Mouse (Mus musculus) liver, adult 2 months (tissue): Measurements from ENCODE around the gene Sorbs1. TPM values are rescaled to one million over a fixed set of nuclear protein-coding genes. Genes with fewer than 3 reads are reported as not detected.

ENCODE experiments used
- DNase-seq: peaks from one replicate; pipeline ENCODE4 v3.0.0-alpha.2; 2011; ENCODE audit warnings: low read depth, low spot score; ENCODE audit errors: extremely low read depth
- H3K27ac ChIP-seq: fragments of 200-500 bp; replicated peaks from 2 replicates; pipeline ENCODE4 v1.5.1; 2012; ENCODE audit warnings: low read depth, mild to moderate bottlenecking, control low read depth, inconsistent platforms, low read length; ENCODE audit not compliant: insufficient read depth
- H3K27me3 ChIP-seq: fragments of 200-500 bp; 2 replicates; pipeline ENCODE4 v1.6.1; 2012; ENCODE audit warnings: mild to moderate bottlenecking, moderate library complexity, low read length, inconsistent platforms; ENCODE audit not compliant: control insufficient read depth, insufficient read depth
- H3K36me3 ChIP-seq: fragments of 200-500 bp; 2 replicates; pipeline ENCODE4 v1.6.1; 2012; ENCODE audit warnings: low read length, inconsistent platforms; ENCODE audit not compliant: control insufficient read depth, insufficient read depth
- H3K4me1 ChIP-seq: fragments of 200-500 bp; 2 replicates; pipeline ENCODE4 v1.6.1; 2011; ENCODE audit warnings: low read length; ENCODE audit not compliant: control insufficient read depth, insufficient read depth
- H3K4me3 ChIP-seq: fragments of 200-500 bp; 2 replicates; pipeline ENCODE4 v1.5.1; 2011; ENCODE audit warnings: low read depth, mild to moderate bottlenecking, control low read depth, low read length, moderate library complexity; ENCODE audit not compliant: insufficient read depth
- H3K79me2 ChIP-seq: fragments of 200-500 bp; 2 replicates; pipeline ENCODE4 v1.6.1; 2012; ENCODE audit warnings: inconsistent platforms, mild to moderate bottlenecking, low read length, moderate library complexity; ENCODE audit not compliant: control insufficient read depth, insufficient read depth
- H3K9ac ChIP-seq: fragments of 200-500 bp; 2 replicates; pipeline ENCODE4 v1.6.1; 2012; ENCODE audit warnings: low read depth, mild to moderate bottlenecking, control low read depth, inconsistent platforms, low read length
- CTCF ChIP-seq: fragments of 200-500 bp; IDR thresholded peaks from 2 replicates; pipeline ENCODE4 v1.5.1; 2011; ENCODE audit warnings: low read depth, low read length, control low read depth
- POLR2A ChIP-seq: fragments of 200-500 bp; IDR thresholded peaks from 2 replicates; pipeline ENCODE4 v1.6.1; 2011; ENCODE audit warnings: low read length, control low read depth; ENCODE audit not compliant: insufficient read depth; ENCODE audit errors: extremely low read depth
- WGBS: fragments of 180-500 bp; shearing (Covaris S2); methylation state at CpG from one replicate; pipeline ENCODE4 v1.1.7; 2018; 5-methylcytosine and 5-hydroxymethylcytosine counted together
- polyA plus RNA-seq: library from polyadenylated mRNA; depleted of rRNA; stranded (reverse); fragments of >200 nt; gene quantifications from 2 replicates; pipeline ENCODE4 v1.2.3, GENCODE M21; 2012
- total RNA-seq: library from RNA; depleted of rRNA; stranded (reverse); fragments of >200 nt; gene quantifications from 2 replicates; pipeline ENCODE4 v1.2.3, GENCODE M21; 2014

Sorbs1 gene
- total and polyA plus RNA-seq, 2 experiments, result 12.0 to 41.0 TPM

GRCm38 (mm10) chr19:40380656-40381055, 132.9 kb downstream of the Sorbs1 start:
- Histone ChIP-seq H3K4me1 (0 out of 2 replicates have a peak, but pooled peaks cover 3% of the 10 kb centered on the region), H3K36me3 (peaks cover 2% of the 10 kb centered on the region; the same call in 1 of the 2 replicates), H3K9ac (no peak overlapping the region), H3K27me3 (no peaks in the 10 kb centered on the region), H3K4me3 (no peak overlapping the region), H3K79me2 (no peaks in the 10 kb centered on the region; the same call in 1 of the 2 replicates), H3K27ac (no peak overlapping the region)
- 71% methylated on average over 3 of the region's 3 CpGs for WGBS
- no peak for DNase-seq
- no peak for TF ChIP-seq POLR2A
- TF ChIP-seq CTCF, result no peak

DNA sequence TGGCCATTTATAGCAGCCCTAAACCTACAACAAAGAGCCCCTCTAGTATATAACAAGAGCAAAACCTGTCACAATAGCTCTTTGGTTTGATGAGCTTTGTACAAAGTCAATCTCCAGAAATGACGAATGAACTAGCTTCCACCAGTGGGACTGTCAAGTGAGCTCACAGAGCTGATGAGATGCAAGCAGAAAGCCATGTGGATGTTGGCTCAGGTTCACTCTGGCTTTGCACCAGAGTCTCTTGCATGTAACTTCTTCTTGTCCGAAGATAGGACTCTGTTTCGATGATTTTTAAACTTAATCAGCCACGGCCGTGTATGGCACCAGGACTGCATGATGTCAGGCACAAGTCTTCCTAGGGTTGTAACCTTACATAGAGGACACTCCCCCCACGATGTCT, 133.6 kb downstream of the Sorbs1 start:
- Histone ChIP-seq H3K27ac (no peak overlapping the region), H3K36me3 (peaks cover 2% of the 10 kb centered on the region; the same call in 1 of the 2 replicates), H3K27me3 (no peaks in the 10 kb centered on the region), H3K79me2 (no peaks in the 10 kb centered on the region; the same call in 1 of the 2 replicates), H3K9ac (no peak overlapping the region), H3K4me3 (no peak overlapping the region), H3K4me1 (0 out of 2 replicates have a peak, but pooled peaks cover 3% of the 10 kb centered on the region)
- no peak for DNase-seq
- WGBS, result 77% methylated on average over 6 of the region's 6 CpGs
- TF ChIP-seq POLR2A (no peak), CTCF (no peak)

GRCm38 (mm10) chr19:40379081-40379480, 134.5 kb downstream of the Sorbs1 start:
- TF ChIP-seq POLR2A (no peak), CTCF (no peak)
- 91% methylated on average over 4 of the region's 4 CpGs for WGBS
- H3K9ac ChIP-seq, result no peak overlapping the region
- no peaks in the 10 kb centered on the region for H3K27me3 ChIP-seq
- H3K27ac ChIP-seq, result no peak overlapping the region
- H3K79me2 ChIP-seq, result no peaks in the 10 kb centered on the region; the same call in 1 of the 2 replicates
- H3K36me3 ChIP-seq, result peaks cover 2% of the 10 kb centered on the region; the same call in 1 of the 2 replicates
- no peak for DNase-seq
- H3K4me3 ChIP-seq, result no peak overlapping the region
- H3K4me1 ChIP-seq, result no peaks in the 10 kb centered on the region

DNA sequence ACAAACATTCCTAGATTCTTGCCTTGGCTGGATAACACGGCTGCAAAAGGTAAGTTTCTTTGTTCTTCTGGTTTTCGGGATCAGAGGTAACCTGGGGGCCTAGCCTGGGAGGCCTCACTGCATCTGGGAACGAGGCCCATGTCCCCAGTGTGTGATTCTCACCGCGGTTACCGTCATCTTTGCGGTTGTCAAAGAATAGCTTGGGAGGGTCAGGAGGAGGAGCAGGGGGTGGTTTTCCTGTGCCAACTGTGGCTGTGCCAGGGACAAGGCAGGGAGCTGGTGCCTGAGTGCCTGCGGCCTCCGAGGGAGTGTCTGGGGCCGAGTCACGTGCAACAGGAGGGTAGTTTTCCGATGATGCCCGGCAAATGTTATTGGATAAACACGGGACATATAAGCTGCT, 135.9 kb downstream of the Sorbs1 start:
- H3K4me1 ChIP-seq, result no peaks in the 10 kb centered on the region; the same call in 1 of the 2 replicates

DNA sequence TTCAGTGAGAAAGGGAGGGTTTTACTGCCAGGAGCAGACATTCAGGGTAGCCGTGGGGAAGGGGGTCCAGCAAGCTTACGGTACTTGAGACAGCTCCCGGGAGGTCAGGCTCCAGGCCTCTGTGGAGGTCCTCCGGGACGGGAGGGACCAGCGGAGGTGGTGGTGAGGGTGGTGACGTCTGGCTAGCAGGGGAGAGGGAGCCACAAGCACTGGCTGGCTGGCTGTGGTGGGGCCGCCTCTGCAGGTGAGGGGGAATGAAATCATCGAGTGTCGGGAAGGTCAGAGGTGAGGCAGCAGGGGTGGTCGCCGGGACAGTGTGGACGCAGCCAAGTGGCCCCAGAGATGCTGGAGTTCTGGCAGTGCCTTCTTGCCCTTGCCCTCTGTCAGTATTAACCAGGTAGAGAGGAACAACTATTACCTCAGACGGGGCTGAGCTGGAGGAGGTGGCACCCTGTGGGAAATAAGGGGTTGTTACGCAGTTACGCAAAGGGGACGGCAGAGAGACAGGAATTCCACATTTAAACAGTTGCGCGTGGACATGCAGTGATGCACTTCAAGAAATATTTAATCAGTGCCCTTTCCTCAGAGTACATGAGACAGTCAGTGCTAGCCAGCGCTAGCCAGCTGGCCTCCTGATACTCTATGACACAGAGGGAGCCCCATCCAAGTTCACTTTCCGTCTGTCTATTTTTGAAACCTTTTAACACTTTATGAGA, 136.9 kb downstream of the Sorbs1 start:
- Histone ChIP-seq H3K9ac (no peak overlapping the region), H3K4me1 (no peaks in the 10 kb centered on the region; the same call in 1 of the 2 replicates), H3K27ac (no peak overlapping the region), H3K4me3 (no peak overlapping the region), H3K27me3 (no peaks in the 10 kb centered on the region), H3K36me3 (peaks cover 12% of the 10 kb centered on the region; the same call in 1 of the 2 replicates), H3K79me2 (no peaks in the 10 kb centered on the region; the same call in 1 of the 2 replicates)
- DNase-seq, result no peak
- no peak for TF ChIP-seq CTCF
- TF ChIP-seq POLR2A, result no peak
- WGBS, result 83% methylated on average over 21 of the region's 21 CpGs

More for the DNA sequence above, 135.9 kb downstream of the Sorbs1 start:
- no peak for TF ChIP-seq CTCF
- TF ChIP-seq POLR2A, result no peak
- WGBS, result 86% methylated on average over 14 of the region's 14 CpGs
- no peak overlapping the region for H3K4me3 ChIP-seq
- no peak overlapping the region for H3K9ac ChIP-seq
- peaks cover 6% of the 10 kb centered on the region; the same call in 1 of the 2 replicates for H3K36me3 ChIP-seq
- H3K27ac ChIP-seq, result no peak overlapping the region
- no peaks in the 10 kb centered on the region for H3K27me3 ChIP-seq
- no peaks in the 10 kb centered on the region; the same call in 1 of the 2 replicates for H3K79me2 ChIP-seq
- no peak for DNase-seq

DNA sequence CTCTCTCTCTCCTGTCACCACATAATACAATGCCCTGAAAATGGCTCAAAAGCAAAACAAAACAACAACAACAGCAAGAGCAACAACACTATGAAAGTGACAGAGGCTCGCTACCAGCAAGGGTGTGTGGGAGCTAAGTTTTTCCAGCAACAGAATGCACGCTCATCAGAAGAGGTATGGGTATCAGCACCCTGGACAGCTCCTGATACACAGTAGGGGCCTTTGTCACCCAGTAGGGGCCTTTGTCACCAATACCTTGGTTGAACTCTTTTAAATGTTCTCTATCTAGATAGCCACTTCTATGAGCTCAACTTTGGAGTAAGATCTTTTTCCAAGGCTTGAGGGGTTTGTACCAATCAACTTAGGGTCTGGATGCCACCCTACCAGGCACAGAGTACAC, 138.9 kb downstream of the Sorbs1 start:
- H3K79me2 ChIP-seq, result no peaks in the 10 kb centered on the region; the same call in 1 of the 2 replicates
- H3K27ac ChIP-seq, result no peak overlapping the region
- no peaks in the 10 kb centered on the region for H3K27me3 ChIP-seq
- peaks cover 12% of the 10 kb centered on the region; the same call in 1 of the 2 replicates for H3K36me3 ChIP-seq
- H3K4me1 ChIP-seq, result peaks cover 14% of the 10 kb centered on the region
- H3K9ac ChIP-seq, result no peak overlapping the region
- WGBS, result 98% methylated on average over 2 of the region's 2 CpGs
- no peak for TF ChIP-seq CTCF
- no peak for TF ChIP-seq POLR2A
- DNase-seq, result no peak
- H3K4me3 ChIP-seq, result no peak overlapping the region
